Mouse (Mus musculus) liver, embryonic 15.5 days (tissue): Measurements from ENCODE around the gene Samd4b. TPM values are rescaled to one million over a fixed set of nuclear protein-coding genes. Genes with fewer than 3 reads are reported as not detected.

Experiments used
- ATAC-seq: fragments of 200-750 bp; cut with Nextera tagmentation; 2 replicates; pipeline ENCODE4 v1.8.0; 2017; ENCODE audit warnings: moderate number of reproducible peaks, mild to moderate bottlenecking, moderate library complexity; ENCODE audit not compliant: insufficient read depth
- H3K27ac ChIP-seq: fragments of 300-500 bp; sonication (generic); replicated peaks from 2 replicates; pipeline ENCODE4 v1.5.1; 2015; ENCODE audit warnings: mild to moderate bottlenecking, inconsistent platforms
- H3K27me3 ChIP-seq: fragments of 300-500 bp; sonication (generic); 2 replicates; pipeline ENCODE4 v1.6.1; 2015; ENCODE audit warnings: mild to moderate bottlenecking, inconsistent platforms
- H3K36me3 ChIP-seq: fragments of 300-500 bp; sonication (generic); replicated peaks from 2 replicates; pipeline ENCODE4 v1.6.1; 2015; ENCODE audit warnings: moderate library complexity, mild to moderate bottlenecking, inconsistent platforms
- H3K4me1 ChIP-seq: fragments of 300-500 bp; sonication (generic); replicated peaks from 2 replicates; pipeline ENCODE4 v1.6.1; 2015; ENCODE audit warnings: inconsistent platforms
- H3K4me2 ChIP-seq: fragments of 300-500 bp; sonication (generic); 2 replicates; pipeline ENCODE4 v1.6.1; 2015; ENCODE audit warnings: moderate library complexity, mild to moderate bottlenecking, inconsistent platforms
- H3K4me3 ChIP-seq: fragments of 300-500 bp; sonication (generic); replicated peaks from 2 replicates; pipeline ENCODE4 v1.5.1; 2015; ENCODE audit warnings: mild to moderate bottlenecking, inconsistent platforms
- H3K9ac ChIP-seq: fragments of 300-500 bp; sonication (generic); 2 replicates; pipeline ENCODE4 v1.6.1; 2015; ENCODE audit warnings: moderate library complexity, mild to moderate bottlenecking, inconsistent platforms
- H3K9me3 ChIP-seq: fragments of 300-500 bp; sonication (generic); replicated peaks from 2 replicates; pipeline ENCODE4 v1.6.1; 2016; ENCODE audit warnings: inconsistent platforms
- WGBS: fragments of 180-500 bp; shearing (Covaris S2); methylation state at CpG from one replicate; pipeline ENCODE4 v1.1.7; 2015; ENCODE audit warnings: mixed read lengths; ENCODE audit not compliant: insufficient replicate concordance; 5-methylcytosine and 5-hydroxymethylcytosine counted together
- polyA plus RNA-seq: library from polyadenylated mRNA; unstranded; fragments of >200 nt; fragmentation: Nextera tagmentation; extraction: Ambion mirVana; gene quantifications from 2 replicates; pipeline ENCODE4 v1.2.1, GENCODE M21; 2015

Gene Samd4b
- polyA plus RNA-seq, 1 experiment from 2014 or later, result 5.6 TPM

DNA sequence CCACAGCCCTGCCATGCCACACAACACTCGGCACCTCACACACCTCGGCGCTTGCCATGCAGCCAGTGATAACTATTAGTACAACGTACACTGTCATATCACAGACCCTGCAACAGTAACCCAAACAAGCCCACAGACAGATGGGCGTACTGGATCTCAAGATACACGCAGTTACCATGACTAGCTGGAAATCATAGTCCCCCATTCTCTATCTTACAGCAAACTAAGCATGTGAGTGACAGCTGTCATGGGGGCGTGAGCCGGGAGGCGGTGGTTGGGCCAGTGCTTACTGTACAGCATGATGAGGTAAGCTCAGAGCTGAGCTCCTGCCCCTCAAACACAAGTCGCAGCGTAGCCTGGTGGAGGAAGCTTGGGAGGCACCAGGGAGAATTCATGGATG lies 22.3 kb downstream of the Samd4b start:
- H3K27ac ChIP-seq, result peak overlapping the region; percentile 78
- no peaks in the 10 kb centered on the region for H3K9me3 ChIP-seq
- 43% methylated on average over 11 of the region's 11 CpGs for WGBS
- peaks cover 9% of the 10 kb centered on the region; the same call in 1 of the 2 replicates for H3K36me3 ChIP-seq
- ATAC-seq, result peak; percentile 26; the same call in 1 of the 2 replicates
- H3K27me3 ChIP-seq, result no peaks in the 10 kb centered on the region
- H3K4me3 ChIP-seq, result no peak overlapping the region
- peak overlapping the region; percentile 43 for H3K4me2 ChIP-seq
- no peak overlapping the region for H3K9ac ChIP-seq
- H3K4me1 ChIP-seq, result peaks cover 100% of the 10 kb centered on the region

DNA sequence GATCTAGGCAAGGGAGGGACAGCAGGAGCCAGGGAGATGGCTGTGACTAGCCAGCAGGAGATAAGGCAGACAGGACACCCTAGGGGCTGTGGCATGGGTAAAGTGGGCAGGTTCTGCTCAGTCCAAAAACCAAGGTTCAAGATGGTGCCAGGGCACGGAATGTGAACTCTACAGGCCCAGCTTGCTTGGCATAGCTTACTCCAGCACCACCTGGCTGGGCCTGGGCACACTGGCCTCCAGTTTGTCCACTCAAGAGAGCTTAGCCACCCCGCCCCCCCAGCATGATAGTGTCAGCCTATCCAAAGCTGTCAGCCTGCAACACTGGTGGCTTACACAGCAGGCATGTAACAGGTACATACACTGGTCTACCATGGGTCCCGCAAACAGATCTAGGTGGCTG lies 24.7 kb downstream of the Samd4b start:
- 83% methylated on average over 3 of the region's 3 CpGs for WGBS
- ATAC-seq, result no peak
- H3K27ac ChIP-seq, result peak overlapping the region; percentile 45; the same call in 1 of the 2 replicates

DNA sequence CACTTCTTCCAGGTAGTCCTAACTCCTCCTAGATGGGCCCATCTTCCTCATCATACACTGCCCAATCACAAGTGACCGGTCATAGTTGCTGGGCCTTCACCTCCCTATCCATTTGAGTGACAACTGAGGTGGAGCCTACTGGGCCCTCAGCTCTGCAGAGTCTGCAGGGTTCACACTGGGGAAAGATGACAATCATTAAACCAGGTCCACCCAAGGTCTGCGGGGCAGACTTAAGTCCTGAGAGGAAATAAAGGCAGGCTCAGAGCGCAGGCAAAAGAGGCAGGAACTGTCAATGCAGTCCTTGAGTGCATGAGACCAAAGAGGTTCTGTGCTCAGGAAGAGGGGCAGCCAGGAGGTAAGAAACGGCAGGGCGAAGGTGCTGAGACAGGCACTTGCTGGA lies 25.3 kb downstream of the Samd4b start:
- no peak for ATAC-seq

More for the DNA sequence above, 24.7 kb downstream of the Samd4b start:
- H3K4me1 ChIP-seq, result peaks cover 87% of the 10 kb centered on the region
- H3K9me3 ChIP-seq, result no peaks in the 10 kb centered on the region
- peaks cover 17% of the 10 kb centered on the region for H3K36me3 ChIP-seq
- H3K4me2 ChIP-seq, result no peak overlapping the region
- H3K4me3 ChIP-seq, result no peak overlapping the region
- no peak overlapping the region for H3K9ac ChIP-seq
- no peaks in the 10 kb centered on the region for H3K27me3 ChIP-seq

DNA sequence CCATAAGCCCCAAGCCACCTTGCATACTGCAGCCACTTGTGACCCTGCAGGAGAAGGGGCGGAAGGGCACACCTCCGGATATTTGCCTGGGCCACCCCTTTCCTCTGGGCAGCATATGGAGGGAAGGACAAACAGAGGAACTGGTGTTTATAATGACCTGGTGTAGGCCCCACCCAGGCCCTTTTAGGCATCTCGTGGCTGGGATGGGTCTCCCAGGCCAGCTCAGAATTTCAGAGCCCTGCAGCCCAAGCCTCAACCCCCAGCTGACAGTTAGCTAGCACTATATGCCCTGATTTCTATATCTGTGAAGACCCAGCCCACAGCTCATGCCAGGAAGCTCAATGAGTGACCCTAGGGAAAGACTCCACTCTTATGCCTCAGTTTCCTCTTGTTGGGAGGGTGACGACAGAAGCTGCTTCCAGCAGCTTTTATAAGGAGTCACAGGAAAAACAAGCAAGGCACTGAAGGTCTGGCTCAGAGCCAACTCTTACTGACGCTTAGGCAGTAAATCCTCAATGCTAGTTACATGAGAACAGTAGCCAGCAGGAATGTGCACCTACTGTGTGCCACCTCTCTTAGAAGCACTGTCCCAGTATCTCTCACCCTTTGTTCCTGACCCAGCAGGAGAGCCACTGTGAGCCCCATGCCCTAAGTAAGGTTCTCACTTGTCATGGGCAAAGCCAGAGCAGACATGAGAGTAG lies 26.8 kb downstream of the Samd4b start:
- no peaks in the 10 kb centered on the region for H3K27me3 ChIP-seq
- WGBS, result 50% methylated on average over 5 of the region's 5 CpGs
- H3K27ac ChIP-seq, result 0 out of 2 replicates have a peak overlapping the region, but pooled peaks have one; percentile 14
- no peak overlapping the region for H3K4me3 ChIP-seq
- ATAC-seq, result no peak
- no peak overlapping the region for H3K9ac ChIP-seq
- H3K9me3 ChIP-seq, result no peaks in the 10 kb centered on the region
- H3K4me1 ChIP-seq, result peaks cover 68% of the 10 kb centered on the region
- H3K4me2 ChIP-seq, result no peak overlapping the region
- H3K36me3 ChIP-seq, result peaks cover 38% of the 10 kb centered on the region

More for the DNA sequence above, 25.3 kb downstream of the Samd4b start:
- peaks cover 84% of the 10 kb centered on the region for H3K4me1 ChIP-seq
- H3K36me3 ChIP-seq, result peaks cover 22% of the 10 kb centered on the region
- no peak overlapping the region for H3K4me3 ChIP-seq
- H3K27ac ChIP-seq, result 0 out of 2 replicates have a peak overlapping the region, but pooled peaks have one; percentile 45
- H3K4me2 ChIP-seq, result no peak overlapping the region
- no peak overlapping the region for H3K9ac ChIP-seq
- H3K27me3 ChIP-seq, result no peaks in the 10 kb centered on the region
- no peaks in the 10 kb centered on the region for H3K9me3 ChIP-seq
- WGBS, result 72% methylated on average over 5 of the region's 5 CpGs

DNA sequence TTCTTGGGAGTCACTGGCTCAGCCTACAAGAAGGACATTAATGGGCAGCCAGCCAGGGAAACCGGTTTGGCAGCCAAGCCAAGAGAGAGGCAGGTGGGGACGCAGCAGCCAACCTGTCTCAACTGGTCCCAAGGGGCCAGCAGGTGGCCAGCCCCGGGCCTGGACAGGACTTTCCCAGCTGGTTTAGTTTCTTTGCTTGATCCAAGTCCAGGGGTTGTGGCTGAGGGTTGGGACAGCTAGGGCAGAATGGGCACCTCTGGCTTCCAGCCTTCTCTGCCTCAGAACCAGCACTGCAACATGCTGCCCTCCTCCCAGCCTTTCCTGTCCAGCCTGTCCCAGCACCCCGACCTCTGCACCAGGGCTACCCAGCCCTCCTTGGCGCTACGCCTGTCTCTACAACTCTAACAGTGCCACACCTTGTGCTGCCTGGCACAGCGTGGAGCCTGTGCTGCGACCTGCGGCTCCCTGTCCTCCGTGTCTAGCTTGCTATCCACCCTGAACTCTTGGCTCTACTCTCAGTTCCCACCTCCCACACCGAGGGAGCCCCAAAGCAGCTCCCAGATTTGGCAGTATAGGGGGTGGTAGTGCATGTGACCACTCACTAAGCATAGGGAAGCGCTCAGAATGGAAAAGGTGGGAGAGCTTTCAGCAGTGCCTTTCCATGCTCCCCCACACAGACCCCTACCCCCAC lies 27.5 kb downstream of the Samd4b start:
- Histone ChIP-seq H3K9ac (no peak overlapping the region), H3K36me3 (peaks cover 45% of the 10 kb centered on the region), H3K4me2 (no peak overlapping the region), H3K9me3 (no peaks in the 10 kb centered on the region), H3K4me3 (no peak overlapping the region), H3K4me1 (peaks cover 61% of the 10 kb centered on the region), H3K27ac (no peak overlapping the region), H3K27me3 (no peaks in the 10 kb centered on the region)
- ATAC-seq, result no peak
- WGBS, result 76% methylated on average over 12 of the region's 12 CpGs

DNA sequence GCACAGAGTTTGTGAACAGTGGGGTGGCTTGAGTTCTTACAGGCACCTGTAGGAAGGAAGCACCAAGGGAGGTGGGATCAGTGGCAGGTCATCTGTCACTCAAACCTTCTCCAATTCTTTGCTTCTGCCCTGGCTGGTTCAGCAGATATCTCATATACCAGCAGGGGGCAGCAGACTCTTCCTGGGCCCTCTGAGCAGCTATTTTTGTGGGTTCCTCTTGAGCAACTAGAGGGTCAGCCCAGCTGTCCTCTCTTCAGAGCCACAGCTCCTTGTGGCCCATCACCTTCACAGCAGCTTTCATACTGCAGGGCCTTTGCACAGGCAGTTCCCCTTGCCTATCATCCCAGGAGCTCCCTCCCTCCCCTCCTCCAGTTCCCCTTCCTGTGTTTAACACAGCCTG lies 29.7 kb downstream of the Samd4b start:
- no peak overlapping the region for H3K27ac ChIP-seq
- no peak overlapping the region for H3K4me3 ChIP-seq
- peaks cover 40% of the 10 kb centered on the region for H3K4me1 ChIP-seq
- H3K4me2 ChIP-seq, result no peak overlapping the region
- no peaks in the 10 kb centered on the region for H3K9me3 ChIP-seq
- ATAC-seq, result no peak
- H3K9ac ChIP-seq, result no peak overlapping the region
- H3K27me3 ChIP-seq, result no peaks in the 10 kb centered on the region
- peaks cover 67% of the 10 kb centered on the region for H3K36me3 ChIP-seq

DNA sequence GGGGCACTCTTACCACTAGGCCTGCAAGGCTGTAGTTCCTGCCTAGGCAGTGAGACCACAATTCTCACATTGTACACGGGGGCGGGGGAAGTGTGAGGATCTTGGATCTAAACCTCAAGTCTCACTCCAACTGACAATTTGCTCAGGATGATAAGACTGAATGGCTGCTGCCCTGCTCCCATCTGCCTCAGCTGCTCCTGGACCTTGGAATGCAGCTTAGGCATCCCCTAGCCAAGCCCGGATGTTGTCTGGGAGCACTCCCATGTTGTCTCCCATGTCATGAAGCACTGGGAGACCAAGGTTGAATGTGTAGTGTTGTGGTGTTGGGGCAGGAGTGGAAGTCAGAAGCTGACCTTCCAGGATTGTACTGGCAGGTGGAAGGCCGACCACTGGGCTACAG lies 30.4 kb downstream of the Samd4b start:
- 51% methylated on average over 4 of the region's 4 CpGs for WGBS
- peaks cover 33% of the 10 kb centered on the region for H3K4me1 ChIP-seq
- no peak overlapping the region for H3K4me2 ChIP-seq
- H3K9me3 ChIP-seq, result no peaks in the 10 kb centered on the region
- no peak for ATAC-seq
- H3K27me3 ChIP-seq, result no peaks in the 10 kb centered on the region
- H3K27ac ChIP-seq, result no peak overlapping the region
- H3K4me3 ChIP-seq, result no peak overlapping the region
- peaks cover 74% of the 10 kb centered on the region for H3K36me3 ChIP-seq
- H3K9ac ChIP-seq, result no peak overlapping the region

DNA sequence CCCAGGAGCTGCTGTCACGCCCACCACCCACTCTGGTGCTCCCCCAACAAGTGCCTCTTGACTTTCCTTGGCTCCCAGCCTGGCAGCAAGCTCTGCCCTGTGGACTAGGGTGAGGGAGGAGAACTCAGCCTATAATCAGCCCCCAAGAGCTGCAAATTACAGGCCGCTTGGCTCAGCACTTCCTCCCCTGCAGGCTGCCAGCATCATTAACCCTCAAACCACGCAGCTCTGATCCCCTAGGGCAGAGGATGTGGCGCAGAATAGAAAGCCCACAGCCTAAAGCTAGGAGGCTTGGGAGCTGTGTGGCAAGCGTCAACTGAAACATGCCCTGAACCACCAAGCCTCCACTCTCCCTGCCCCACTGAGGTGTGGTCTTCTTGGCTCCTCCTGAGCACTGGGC lies 32.5 kb downstream of the Samd4b start:
- no peak for ATAC-seq
- H3K36me3 ChIP-seq, result peaks cover 92% of the 10 kb centered on the region
- no peak overlapping the region for H3K4me3 ChIP-seq

DNA sequence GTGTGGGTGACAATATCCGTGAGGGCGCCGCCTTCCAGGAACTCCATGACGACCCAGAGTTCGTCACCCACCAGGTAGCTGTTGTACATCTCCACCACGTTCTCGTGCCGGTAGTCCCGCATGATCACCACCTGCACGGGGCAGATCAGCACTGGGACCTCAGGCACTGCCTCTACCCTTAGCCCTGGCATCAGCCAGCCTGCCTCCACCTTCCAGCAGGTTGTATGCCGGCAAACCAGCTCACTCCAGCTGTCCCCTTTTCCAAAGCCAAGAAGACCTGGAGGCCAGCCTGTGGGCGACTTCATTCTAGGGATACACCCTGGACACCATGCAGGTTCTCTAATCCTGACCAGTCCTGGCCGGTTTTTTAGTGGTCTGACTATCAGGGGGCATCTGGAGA lies 35.0 kb downstream of the Samd4b start:
- ATAC-seq, result no peak
- WGBS, result 91% methylated on average over 13 of the region's 13 CpGs
- no peak overlapping the region for H3K4me3 ChIP-seq

More for the DNA sequence above, 32.5 kb downstream of the Samd4b start:
- no peak overlapping the region for H3K4me2 ChIP-seq
- H3K27me3 ChIP-seq, result no peaks in the 10 kb centered on the region
- H3K27ac ChIP-seq, result no peak overlapping the region
- no peaks in the 10 kb centered on the region for H3K9me3 ChIP-seq
- WGBS, result 67% methylated on average over 5 of the region's 5 CpGs
- peaks cover 11% of the 10 kb centered on the region for H3K4me1 ChIP-seq
- no peak overlapping the region for H3K9ac ChIP-seq

DNA sequence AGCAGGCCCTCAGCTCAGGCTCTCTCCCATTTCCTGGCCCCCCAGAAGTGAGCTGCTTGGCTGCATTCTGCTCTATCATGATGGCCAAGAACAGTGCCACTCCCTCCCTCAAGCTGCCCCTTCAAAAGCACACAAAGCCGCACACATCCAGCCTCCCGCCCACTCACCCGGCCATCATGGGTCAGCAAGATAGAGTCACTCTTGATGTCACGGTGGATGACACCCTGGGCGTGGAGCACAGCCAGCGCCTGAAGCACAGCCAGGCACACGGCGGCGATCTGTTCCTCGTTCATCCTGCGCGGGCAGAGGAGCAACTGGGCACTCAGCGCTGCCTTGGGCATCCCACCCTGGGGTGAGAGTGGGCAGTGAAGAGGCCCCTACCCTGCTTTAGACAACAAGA lies 35.6 kb downstream of the Samd4b start:
- 83% methylated on average over 13 of the region's 13 CpGs for WGBS
- Histone ChIP-seq H3K4me2 (no peak overlapping the region), H3K4me3 (no peak overlapping the region), H3K27ac (no peak overlapping the region), H3K9ac (no peak overlapping the region), H3K36me3 (peaks cover 91% of the 10 kb centered on the region), H3K27me3 (no peaks in the 10 kb centered on the region), H3K9me3 (no peaks in the 10 kb centered on the region), H3K4me1 (peaks cover 11% of the 10 kb centered on the region)
- ATAC-seq, result no peak

More for the DNA sequence above, 35.0 kb downstream of the Samd4b start:
- no peaks in the 10 kb centered on the region for H3K27me3 ChIP-seq
- peaks cover 94% of the 10 kb centered on the region for H3K36me3 ChIP-seq
- H3K9me3 ChIP-seq, result no peaks in the 10 kb centered on the region
- H3K4me1 ChIP-seq, result peaks cover 9% of the 10 kb centered on the region
- no peak overlapping the region for H3K4me2 ChIP-seq
- no peak overlapping the region for H3K27ac ChIP-seq
- no peak overlapping the region for H3K9ac ChIP-seq

DNA sequence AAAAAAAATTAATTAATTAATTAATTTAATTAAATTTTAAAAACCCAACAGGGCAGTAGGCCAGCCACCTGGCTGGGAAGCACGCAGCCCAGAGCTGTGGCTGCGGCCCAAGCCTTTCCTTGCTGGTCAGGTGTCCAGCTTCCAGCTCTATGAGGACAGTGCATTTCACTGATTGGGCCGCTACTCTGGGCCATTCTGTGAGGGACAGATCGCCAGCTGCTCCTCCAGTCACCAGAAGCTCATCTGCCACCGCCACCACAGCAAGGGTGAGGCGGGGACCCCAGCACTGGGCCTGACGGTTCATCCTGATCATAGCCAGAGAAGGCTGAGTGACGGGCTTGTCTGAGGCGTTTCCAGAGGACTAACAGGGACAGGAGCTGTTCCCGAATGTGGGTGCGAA lies 36.0 kb downstream of the Samd4b start:
- 84% methylated on average over 11 of the region's 11 CpGs for WGBS
- H3K9ac ChIP-seq, result no peak overlapping the region
- H3K27ac ChIP-seq, result no peak overlapping the region
- H3K4me1 ChIP-seq, result peaks cover 11% of the 10 kb centered on the region
- no peak for ATAC-seq
- no peaks in the 10 kb centered on the region for H3K27me3 ChIP-seq
- peaks cover 87% of the 10 kb centered on the region for H3K36me3 ChIP-seq
- H3K4me2 ChIP-seq, result no peak overlapping the region
- no peak overlapping the region for H3K4me3 ChIP-seq
- no peaks in the 10 kb centered on the region for H3K9me3 ChIP-seq
